Mouse (Mus musculus): ENCODE measurements around the gene AW551984. TPM values are rescaled to one million over a fixed set of nuclear protein-coding genes. Genes with fewer than 3 reads are reported as not detected.

Gene AW551984
- total RNA-seq, 2 experiments from 2014 or later: 21.0 to 26.1 TPM

Other genes with a start within 250 kb of the AW551984 start
- gene Olfr951, start 217.0 kb downstream of the AW551984 start, total RNA-seq (2021): not detected
- not detected for gene Olfr952, start 177.3 kb downstream of the AW551984 start, total RNA-seq (2021)
- not detected for gene Olfr954, start 147.7 kb downstream of the AW551984 start, total RNA-seq (2021)
- not detected for gene Olfr955, start 132.5 kb downstream of the AW551984 start, total RNA-seq (2021)
- not detected for gene Olfr44, start 110.4 kb downstream of the AW551984 start, total RNA-seq (2021)
- not detected for gene Olfr957, start 88.6 kb downstream of the AW551984 start, total RNA-seq (2021)
- gene Olfr958, start 50.3 kb downstream of the AW551984 start, total RNA-seq (2021): not detected
- gene Olfr959, start 28.8 kb downstream of the AW551984 start, total RNA-seq (2021): not detected
- not detected for gene Olfr148, start 6.3 kb upstream of the AW551984 start, total RNA-seq (2021)
- gene Olfr960, start 17.0 kb upstream of the AW551984 start, total RNA-seq (2021): not detected
- not detected for gene Olfr961, start 40.7 kb upstream of the AW551984 start, total RNA-seq (2021)
- not detected for gene Olfr963, start 62.8 kb upstream of the AW551984 start, total RNA-seq (2021)
- not detected for gene Olfr149, start 102.7 kb upstream of the AW551984 start, total RNA-seq (2021)
- not detected for gene Olfr965, start 107.0 kb upstream of the AW551984 start, total RNA-seq (2021)
- not detected for gene Olfr150, start 126.6 kb upstream of the AW551984 start, total RNA-seq (2021)
- not detected for gene Olfr967, start 141.8 kb upstream of the AW551984 start, total RNA-seq (2021)
- not detected for gene Olfr968, start 178.8 kb upstream of the AW551984 start, total RNA-seq (2021)
- not detected for gene Olfr969, start 186.5 kb upstream of the AW551984 start, total RNA-seq (2021)
- gene Olfr970, start 204.5 kb upstream of the AW551984 start, total RNA-seq (2021): not detected
- not detected for gene Olfr971, start 232.5 kb upstream of the AW551984 start, total RNA-seq (2021)